Mouse (Mus musculus) lung, adult 2 months (tissue): ENCODE data around the gene Perm1. TPM values are rescaled to one million over a fixed set of nuclear protein-coding genes. Genes with fewer than 3 reads are reported as not detected.

Experiments used
- DNase-seq: peaks from one replicate; pipeline ENCODE4 v3.0.0; 2022
- H3K4me1 ChIP-seq: fragments of 200-500 bp; 2 replicates; pipeline ENCODE4 v1.6.1; 2011; ENCODE audit warnings: low read length; ENCODE audit not compliant: control insufficient read depth, insufficient read depth
- H3K4me3 ChIP-seq: fragments of 200-500 bp; replicated peaks from 2 replicates; pipeline ENCODE3; 2011; ENCODE audit warnings: low read depth, mild to moderate bottlenecking, control low read depth, low read length; ENCODE audit errors: extremely low read depth
- CTCF ChIP-seq: fragments of 200-500 bp; IDR thresholded peaks from 2 replicates; pipeline ENCODE4 v1.5.1; 2011; ENCODE audit warnings: mild to moderate bottlenecking, low read length, control low read depth; ENCODE audit not compliant: insufficient read depth
- POLR2A ChIP-seq: fragments of 200-500 bp; IDR thresholded peaks from 2 replicates; pipeline ENCODE4 v1.6.1; 2011; ENCODE audit warnings: low read depth, mild to moderate bottlenecking, control low read depth, low read length, borderline replicate concordance; ENCODE audit errors: extremely low read depth
- WGBS: fragments of 180-500 bp; shearing (Covaris S2); methylation state at CpG from one replicate; pipeline ENCODE4 v1.1.7; 2018; 5-methylcytosine and 5-hydroxymethylcytosine counted together
- polyA plus RNA-seq: library from polyadenylated mRNA; depleted of rRNA; stranded (reverse); fragments of >200 nt; gene quantifications from 2 replicates; pipeline ENCODE4 v1.2.3, GENCODE M21; 2012

The Perm1 gene
- polyA plus RNA-seq, 1 experiment = 6.0 TPM

DNA sequence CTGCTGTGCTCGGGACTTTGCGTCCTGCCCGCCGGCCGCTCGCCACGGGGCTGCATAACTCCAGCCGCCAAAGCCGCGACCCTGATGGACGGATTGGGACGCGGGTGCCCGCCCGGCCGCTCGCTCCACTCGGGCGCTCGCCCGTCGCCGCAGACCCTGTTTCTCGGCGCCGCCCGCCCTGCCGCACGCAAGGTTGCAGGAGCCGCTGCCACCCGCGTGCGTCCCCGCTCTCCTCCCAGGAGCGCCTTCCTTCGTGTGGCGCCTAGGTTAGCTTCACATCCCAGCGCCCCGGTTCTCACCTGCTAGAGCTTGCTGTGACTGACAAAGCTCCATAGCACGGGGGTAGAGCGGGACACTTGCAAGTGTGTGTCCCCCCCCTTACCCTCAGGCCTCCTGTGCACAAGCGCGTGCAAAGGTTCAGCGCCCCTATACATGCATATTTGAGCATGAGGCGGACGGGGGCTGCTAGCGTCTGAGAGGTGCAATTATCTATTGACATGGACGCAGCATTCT, 19.1 kb downstream of the Perm1 start, which contains the start of gene Plekhn1:
Gene Plekhn1 (minus strand): TSS at position 157 of the 513 bp plus-strand sequence.
- Histone ChIP-seq H3K4me1 (peaks cover 6% of the 10 kb centered on the region), H3K4me3 (peak within 1 kb of the TSS; percentile 83)
- TF ChIP-seq CTCF = no peak
- peak; percentile 41; the same call in 1 of the 2 replicates for TF ChIP-seq POLR2A
- peak; percentile 68 for DNase-seq
- under 1% methylated on average over 41 of the region's 48 CpGs for WGBS

- H3K4me3 ChIP-seq = peak overlapping the region; percentile 59
- DNase-seq = no peak
- WGBS = under 1% methylated on average over 15 of the region's 15 CpGs
Measured at GRCm38 (mm10) chr4:156235360-156235770, 19.7 kb downstream of the Perm1 start.

DNA sequence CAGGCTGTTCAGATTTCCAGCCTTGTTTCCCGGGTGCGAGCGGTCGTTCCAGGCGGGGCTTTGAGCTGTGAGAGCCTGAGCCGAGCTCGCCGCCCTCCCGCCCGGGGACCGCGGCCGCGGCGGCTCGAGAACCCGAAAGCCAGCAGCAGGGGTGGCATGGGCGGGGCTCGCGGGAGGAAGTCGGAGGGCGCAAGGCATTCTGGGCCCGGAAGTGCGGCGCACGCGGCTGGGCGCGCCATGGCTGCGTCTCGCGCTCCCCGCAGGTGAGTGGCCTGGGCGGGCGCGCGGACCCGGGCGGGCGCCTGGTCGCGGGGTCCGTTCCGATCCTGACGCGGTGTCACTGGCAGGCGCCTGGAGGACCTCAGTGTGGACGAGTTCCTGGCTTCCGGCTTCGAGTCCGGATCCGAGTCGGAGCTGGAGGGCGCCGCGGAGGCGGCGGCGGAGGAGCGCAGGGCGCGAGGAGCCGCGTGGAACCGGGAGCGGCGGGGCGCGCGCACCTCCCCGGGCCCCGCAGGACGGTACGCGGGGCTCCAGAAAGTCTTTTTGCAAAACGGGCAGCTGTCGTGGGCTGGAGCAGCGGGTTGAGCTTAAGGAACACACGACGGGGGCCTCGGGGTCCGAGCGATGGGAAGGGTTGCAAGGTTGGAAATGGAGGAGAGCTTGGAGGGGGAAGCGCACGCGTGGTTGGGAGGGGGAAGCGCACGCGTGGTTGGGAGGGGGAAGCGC, 20.3 kb downstream of the Perm1 start, which contains the start of gene Noc2l:
Gene Noc2l (plus strand): TSS at position 203 of the 726 bp plus-strand sequence.
- DNase-seq = peak; percentile 87
- WGBS = under 1% methylated on average over 90 of the region's 90 CpGs
- TF ChIP-seq CTCF (no peak), POLR2A (peak; percentile 76; the same call in 1 of the 2 replicates)
- Histone ChIP-seq H3K4me3 (peak within 1 kb of the TSS; percentile 83), H3K4me1 (peaks cover 6% of the 10 kb centered on the region)

More at GRCm38 (mm10) chr4:156235360-156235770, 19.7 kb downstream of the Perm1 start:
- H3K4me1 ChIP-seq = peaks cover 6% of the 10 kb centered on the region
- TF ChIP-seq CTCF (no peak), POLR2A (no peak)

- no peak overlapping the region for H3K4me3 ChIP-seq
- WGBS = 24% methylated on average over 58 of the region's 60 CpGs
- TF ChIP-seq POLR2A (no peak), CTCF (no peak)
- no peak for DNase-seq
- peaks cover 6% of the 10 kb centered on the region for H3K4me1 ChIP-seq
Measured at GRCm38 (mm10) chr4:156236651-156237447, 21.2 kb downstream of the Perm1 start.

GRCm38 (mm10) chr4:156249567-156249966, 33.9 kb downstream of the Perm1 start:
- WGBS = 62% methylated on average over 11 of the region's 11 CpGs
- Histone ChIP-seq H3K4me3 (no peak overlapping the region), H3K4me1 (peaks cover 4% of the 10 kb centered on the region)
- no peak for DNase-seq
- TF ChIP-seq CTCF (no peak), POLR2A (no peak)

DNA sequence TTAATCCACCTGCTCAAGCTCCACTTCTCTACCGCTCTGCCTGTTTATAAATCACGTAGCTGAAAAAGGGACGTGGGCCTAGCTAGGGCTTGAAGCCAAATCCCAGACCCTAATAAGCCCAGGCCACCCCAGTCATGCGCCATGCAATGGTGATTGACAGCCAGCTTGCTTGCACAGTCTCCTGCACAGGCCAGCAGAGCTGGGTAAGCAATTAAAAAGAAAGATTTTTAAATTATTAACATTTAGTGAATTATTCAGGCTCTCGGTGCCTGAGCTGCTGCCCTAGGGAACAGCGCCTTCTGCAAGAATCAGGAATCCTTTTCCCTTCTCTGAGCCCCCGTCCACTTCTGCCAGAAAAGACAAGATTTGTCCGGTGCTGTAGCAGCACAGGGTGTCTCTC, 35.4 kb downstream of the Perm1 start:
- Histone ChIP-seq H3K4me3 (no peak overlapping the region), H3K4me1 (peaks cover 7% of the 10 kb centered on the region)
- TF ChIP-seq POLR2A (no peak), CTCF (no peak)
- 61% methylated on average over 8 of the region's 8 CpGs for WGBS
- no peak for DNase-seq

DNA sequence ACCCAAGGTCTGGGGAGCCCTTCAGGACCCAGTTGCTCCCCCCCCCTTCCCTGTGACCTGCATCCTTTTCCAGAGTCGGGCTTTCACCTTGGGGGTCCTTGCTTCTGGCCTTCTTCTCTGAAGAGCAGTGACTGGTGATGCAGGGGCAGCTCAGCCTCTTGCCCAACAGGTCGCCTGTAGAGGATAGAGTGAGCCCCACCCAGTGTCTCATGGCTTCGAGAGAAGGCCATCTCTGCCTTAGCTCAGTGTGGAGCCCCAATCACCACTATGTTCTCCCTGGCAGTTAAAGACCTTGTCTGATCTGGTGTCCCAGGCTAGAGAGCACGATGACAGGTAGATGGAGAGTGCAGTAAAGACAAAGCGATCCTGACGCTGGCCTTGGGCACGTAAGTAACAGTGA, 36.5 kb downstream of the Perm1 start:
- Histone ChIP-seq H3K4me3 (no peak overlapping the region), H3K4me1 (peaks cover 7% of the 10 kb centered on the region)
- no peak for TF ChIP-seq CTCF
- no peak for TF ChIP-seq POLR2A
- 32% methylated on average over 7 of the region's 7 CpGs for WGBS
- DNase-seq = no peak

GRCm38 (mm10) chr4:156252619-156253018, 37.0 kb downstream of the Perm1 start:
- no peak for DNase-seq
- WGBS = 41% methylated on average over 3 of the region's 3 CpGs
- TF ChIP-seq POLR2A = no peak
- no peak for TF ChIP-seq CTCF
- Histone ChIP-seq H3K4me1 (peaks cover 7% of the 10 kb centered on the region), H3K4me3 (no peak overlapping the region)

- 51% methylated on average over 7 of the region's 7 CpGs for WGBS
- Histone ChIP-seq H3K4me3 (no peak overlapping the region), H3K4me1 (peaks cover 7% of the 10 kb centered on the region)
- DNase-seq = no peak
- TF ChIP-seq CTCF (no peak), POLR2A (no peak)
Measured at GRCm38 (mm10) chr4:156253043-156253442, 37.4 kb downstream of the Perm1 start.
